Comparison of ENCODE assay signal across 13 mouse cellular contexts in the genomic region with DNA sequence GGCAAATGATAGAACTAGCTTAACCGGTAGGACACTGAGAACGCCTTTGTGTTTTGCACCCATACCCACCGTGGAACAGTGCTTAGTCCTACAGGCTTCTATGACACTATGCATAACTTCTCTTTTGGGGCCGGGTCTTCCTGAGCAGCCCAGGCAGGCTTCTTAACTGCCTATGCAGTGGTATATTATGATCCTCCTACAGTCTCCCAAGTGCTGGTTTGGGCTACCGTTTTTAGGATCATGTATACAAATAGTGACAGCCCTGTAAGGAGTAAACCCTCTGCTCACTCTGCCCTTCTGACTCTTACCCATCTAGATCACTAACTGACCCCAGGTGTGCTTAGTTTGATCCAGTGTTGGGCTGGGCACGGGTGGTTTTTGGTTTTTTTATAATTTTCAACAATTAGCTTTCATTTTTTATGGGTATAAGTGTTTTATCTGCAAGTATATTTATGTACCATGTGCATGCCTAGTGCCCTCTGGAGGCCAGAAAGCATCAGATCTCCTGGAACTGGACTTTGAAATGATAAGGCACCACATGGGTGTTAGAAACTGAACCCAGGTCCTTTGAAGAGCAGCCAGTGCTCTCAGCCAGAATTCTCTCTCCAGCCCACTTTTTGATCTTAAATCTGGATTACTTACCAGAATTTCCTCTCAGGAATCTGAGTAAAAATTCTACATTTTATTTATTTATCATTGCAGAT. TPM values are rescaled to one million over a fixed set of nuclear protein-coding genes. Genes with fewer than 3 reads are reported as not detected.
DNase-seq lines count a peak whose midpoint lies in the region; ATAC-seq and TF ChIP-seq lines count a peak whose summit lies in the region.
"Had no signal": no experiment of that assay in that cellular context is flagged by ENCODE, and none has a peak within 500 bp of the region (broad histone marks: within the 10 kb centered on the region; RNA-seq: fewer than 3 reads in every experiment).

No protein-coding gene starts in this region.

- 91% methylated on average over 6 of the region's 6 CpGs for WGBS in hindbrain, postnatal 0 days
- WGBS in hindbrain, embryonic 11.5 days, result 94% methylated on average over 6 of the region's 6 CpGs
- WGBS in heart, embryonic 11.5 days (ENCODE audit: insufficient replicate concordance), result 89% methylated on average over 6 of the region's 6 CpGs

- H3K36me3 ChIP-seq in hindbrain, postnatal 0 days (ENCODE audit: insufficient read depth, low read length), result peaks cover 3% of the 10 kb centered on the region; the same call in 1 of the 2 replicates
- no peaks in the 10 kb centered on the region for H3K36me3 ChIP-seq in hindbrain, embryonic 11.5 days (ENCODE audit: control insufficient read depth, insufficient read depth, low read length)
- H3K36me3 ChIP-seq in heart, embryonic 11.5 days (ENCODE audit: control insufficient read depth, insufficient read depth, low read length), result no peaks in the 10 kb centered on the region; the same call in 1 of the 2 replicates

- no peak overlapping the region for H3K27ac ChIP-seq in hindbrain, postnatal 0 days
- H3K27ac ChIP-seq in hindbrain, embryonic 11.5 days (ENCODE audit: low read depth, low read length), result no peak overlapping the region
- no peak overlapping the region for H3K27ac ChIP-seq in heart, embryonic 11.5 days (ENCODE audit: low read depth, low read length)
- H3K27ac ChIP-seq: embryonic facial prominence, embryonic 10.5 days had no signal

- ATAC-seq in hindbrain, postnatal 0 days, result no peak
- no peak for ATAC-seq in hindbrain, embryonic 11.5 days (ENCODE audit: low FRiP score)
- peak; percentile 53 for ATAC-seq in CD4-positive, CD25-positive, alpha-beta regulatory T cell, adult 4 months
- peak; percentile 77 for ATAC-seq in megakaryocyte-erythroid progenitor cell, adult 5-6 weeks (replicated peaks; ENCODE audit: low FRiP score, low TSS enrichment, poor library complexity, severe bottlenecking)
- ATAC-seq in heart, embryonic 11.5 days (replicated peaks; ENCODE audit: insufficient number of reproducible peaks, low FRiP score, low TSS enrichment), result no peak

- 0 out of 2 replicates have a peak, but pooled peaks have one; percentile 2 for TF ChIP-seq CTCF in hindbrain, postnatal 0 days (IDR thresholded peaks at IDR 0.05; ENCODE audit: low read depth)

- no peaks in the 10 kb centered on the region for H3K4me1 ChIP-seq in hindbrain, postnatal 0 days (ENCODE audit: insufficient read depth, low read length)
- no peaks in the 10 kb centered on the region for H3K4me1 ChIP-seq in hindbrain, embryonic 11.5 days (replicated peaks; ENCODE audit: control insufficient read depth, insufficient read depth, low read length)
- H3K4me1 ChIP-seq in heart, embryonic 11.5 days (ENCODE audit: control insufficient read depth, insufficient read depth, low read length), result no peaks in the 10 kb centered on the region
- H3K4me1 ChIP-seq: embryonic facial prominence, embryonic 10.5 days had no signal

- H3K27me3 ChIP-seq in hindbrain, postnatal 0 days (ENCODE audit: insufficient read depth, low read length), result no peaks in the 10 kb centered on the region
- H3K27me3 ChIP-seq in hindbrain, embryonic 11.5 days (ENCODE audit: control insufficient read depth, insufficient read depth, low read length), result no peaks in the 10 kb centered on the region
- H3K27me3 ChIP-seq in heart, embryonic 11.5 days (ENCODE audit: control insufficient read depth, insufficient read depth, low read length), result no peaks in the 10 kb centered on the region

- no peak overlapping the region for H3K4me2 ChIP-seq in hindbrain, postnatal 0 days (ENCODE audit: low read depth, low read length)
- no peak overlapping the region for H3K4me2 ChIP-seq in hindbrain, embryonic 11.5 days (replicated peaks; ENCODE audit: low read depth, low read length)
- H3K4me2 ChIP-seq in heart, embryonic 11.5 days, result no peak overlapping the region

- no peak for DNase-seq in hindbrain, postnatal 0 days (ENCODE audit: low spot score)
- no peak for DNase-seq in hindbrain, embryonic 11.5 days (ENCODE audit: low spot score)
- DNase-seq in lung, postnatal 36 days, result peak; percentile 54
- DNase-seq in lung, postnatal 10 days, result no peak
- DNase-seq in ovary, postnatal 14 days (ENCODE audit: low spot score), result no peak
- DNase-seq: cerebellum, adult 18-20 months; heart, postnatal 10 days; left cerebral cortex, postnatal 4 days; right cerebral cortex, postnatal 25 days had no signal

- no peak overlapping the region for H3K4me3 ChIP-seq in hindbrain, postnatal 0 days (ENCODE audit: low read length)
- H3K4me3 ChIP-seq in hindbrain, embryonic 11.5 days (ENCODE audit: low read depth, low read length), result no peak overlapping the region
- H3K4me3 ChIP-seq in heart, embryonic 11.5 days (ENCODE audit: low read depth, low read length), result no peak overlapping the region
- H3K4me3 ChIP-seq: embryonic facial prominence, embryonic 10.5 days had no signal

- no peaks in the 10 kb centered on the region for H3K9me3 ChIP-seq in hindbrain, postnatal 0 days (ENCODE audit: low read length)
- H3K9me3 ChIP-seq in hindbrain, embryonic 11.5 days (ENCODE audit: control insufficient read depth, low read length), result no peaks in the 10 kb centered on the region
- no peaks in the 10 kb centered on the region for H3K9me3 ChIP-seq in heart, embryonic 11.5 days (replicated peaks; ENCODE audit: control insufficient read depth, low read length)
- H3K9me3 ChIP-seq: embryonic facial prominence, embryonic 10.5 days had no signal

- no peak overlapping the region for H3K9ac ChIP-seq in hindbrain, postnatal 0 days (replicated peaks; ENCODE audit: low read length)
- no peak overlapping the region for H3K9ac ChIP-seq in hindbrain, embryonic 11.5 days (ENCODE audit: low read depth, low read length)
- no peak overlapping the region for H3K9ac ChIP-seq in heart, embryonic 11.5 days (ENCODE audit: low read depth, low read length)

RNA-seq across cellular contexts. Expression of gene Gm10638, which starts 24.6 kb away (rescaled TPM):
- total RNA-seq in hindbrain, postnatal 0 days (2014; rRNA removed), result not detected in 2 replicates
- 6.7 TPM in 2 replicates for polyA plus RNA-seq in hindbrain, postnatal 0 days (2015; fragmentation: Nextera tagmentation; extraction: Ambion mirVana)
- polyA plus RNA-seq in hindbrain, embryonic 11.5 days (2014; fragmentation: Nextera tagmentation; extraction: Ambion mirVana), result 5.9 and 6.3 TPM in 2 replicates
- not detected for polyA plus RNA-seq in CD4-positive, CD25-positive, alpha-beta regulatory T cell, adult 4 months (2017; shearing (Covaris generic))
- total RNA-seq in megakaryocyte-erythroid progenitor cell, adult 5-6 weeks (2014; fragmentation: Nextera tagmentation), result not detected in 2 replicates
- total RNA-seq in megakaryocyte-erythroid progenitor cell, adult 5-6 weeks (2017), result 4.9 TPM in 1 of 2 replicates, not detected in the other
- polyA plus RNA-seq in heart, embryonic 11.5 days (2014; fragmentation: Nextera tagmentation; extraction: Ambion mirVana), result 1.7 and 2.0 TPM in 2 replicates

RNA-seq across cellular contexts. Expression of gene Siah1a, which starts 24.8 kb away (rescaled TPM):
- 69.7 and 70.9 TPM in 2 replicates for total RNA-seq in hindbrain, postnatal 0 days (2014; rRNA removed)
- 64.0 and 66.1 TPM in 2 replicates for polyA plus RNA-seq in hindbrain, postnatal 0 days (2015; fragmentation: Nextera tagmentation; extraction: Ambion mirVana)
- polyA plus RNA-seq in hindbrain, embryonic 11.5 days (2014; fragmentation: Nextera tagmentation; extraction: Ambion mirVana), result 78.8 and 82.9 TPM in 2 replicates
- 1 to 10 TPM; 4.8 to 7.9 TPM for polyA plus RNA-seq in CD4-positive, CD25-positive, alpha-beta regulatory T cell, adult 4 months (2017; shearing (Covaris generic))
- total RNA-seq in megakaryocyte-erythroid progenitor cell, adult 5-6 weeks (2014; fragmentation: Nextera tagmentation), result 17.6 and 20.8 TPM in 2 replicates
- total RNA-seq in megakaryocyte-erythroid progenitor cell, adult 5-6 weeks (2017), result 24.7 and 32.5 TPM in 2 replicates
- 30.1 and 31.5 TPM in 2 replicates for polyA plus RNA-seq in heart, embryonic 11.5 days (2014; fragmentation: Nextera tagmentation; extraction: Ambion mirVana)

Comparison
In these comparisons a context has a peak if more than half of its experiments do, and no peak if none do; other contexts are left out.
1. ATAC-seq: peak in CD4-positive, CD25-positive, alpha-beta regulatory T cell, adult 4 months (single experiment) and megakaryocyte-erythroid progenitor cell, adult 5-6 weeks (single experiment); none in hindbrain, postnatal 0 days (single experiment), hindbrain, embryonic 11.5 days (single experiment) and heart, embryonic 11.5 days (single experiment).